Mouse (Mus musculus) ES-CJ7 (cell line): ENCODE data around the gene Pld2.

ENCODE experiments used
- DNase-seq: peaks from one replicate; pipeline ENCODE4 v3.0.0; 2011; ENCODE audit warnings: low read depth, low spot score

Gene Pld2

GRCm38 (mm10) chr11:70539877-70540587 lies at the start of gene Pld2:
Pld2 (plus strand) TSS chr11:70540064.
- DNase-seq, result peak; percentile 88

GRCm38 (mm10) chr11:70499566-70500475 lies 40.0 kb upstream of the Pld2 start:
- DNase-seq, result peak; percentile 40

GRCm38 (mm10) chr11:70500476-70500812 lies 39.4 kb upstream of the Pld2 start:
- DNase-seq, result no peak

- no peak for DNase-seq
Measured at GRCm38 (mm10) chr11:70502018-70502417, 37.8 kb upstream of the Pld2 start.

GRCm38 (mm10) chr11:70504970-70505369 lies 34.9 kb upstream of the Pld2 start, which contains the start of gene Tm4sf5:
Tm4sf5 (plus strand) TSS chr11:70505244.
- DNase-seq, result peak; percentile 52

GRCm38 (mm10) chr11:70506385-70506784 lies 33.5 kb upstream of the Pld2 start:
- DNase-seq, result peak; percentile 78

- no peak for DNase-seq
Measured at GRCm38 (mm10) chr11:70506962-70507515, 32.8 kb upstream of the Pld2 start.

GRCm38 (mm10) chr11:70509753-70510564 lies 29.9 kb upstream of the Pld2 start:
- peak; percentile 89 for DNase-seq

GRCm38 (mm10) chr11:70511242-70511641 lies 28.6 kb upstream of the Pld2 start:
- no peak for DNase-seq

GRCm38 (mm10) chr11:70511825-70512224 lies 28.0 kb upstream of the Pld2 start:
- DNase-seq, result no peak

- no peak for DNase-seq
Measured at GRCm38 (mm10) chr11:70512709-70513342, 27.0 kb upstream of the Pld2 start.

GRCm38 (mm10) chr11:70513520-70513919 lies 26.3 kb upstream of the Pld2 start:
- DNase-seq, result no peak

- DNase-seq, result no peak
Measured at GRCm38 (mm10) chr11:70514288-70514687, 25.6 kb upstream of the Pld2 start, which contains the start of gene Vmo1. Vmo1 (minus strand) TSS chr11:70514616.

- DNase-seq, result peak; percentile 84
Measured at GRCm38 (mm10) chr11:70516352-70516751, 23.5 kb upstream of the Pld2 start.

- DNase-seq, result no peak
Measured at GRCm38 (mm10) chr11:70518436-70518835, 21.4 kb upstream of the Pld2 start.

- DNase-seq, result no peak
Measured at GRCm38 (mm10) chr11:70518923-70519322, 20.9 kb upstream of the Pld2 start, which contains the start of gene Gltpd2. Gltpd2 (plus strand) TSS chr11:70519196.

GRCm38 (mm10) chr11:70520178-70520769 lies 19.6 kb upstream of the Pld2 start:
- DNase-seq, result no peak

GRCm38 (mm10) chr11:70523306-70523989 lies 16.4 kb upstream of the Pld2 start:
- DNase-seq, result peak; percentile 82

GRCm38 (mm10) chr11:70524782-70525181 lies 15.1 kb upstream of the Pld2 start:
- no peak for DNase-seq

GRCm38 (mm10) chr11:70525184-70525678 lies 14.6 kb upstream of the Pld2 start, which contains the start of gene Psmb6:
Psmb6 (plus strand) TSS chr11:70525367.
- DNase-seq, result peak; percentile 99
